Mouse (Mus musculus): Measurements from ENCODE around the gene 4930404H24Rik. TPM values are rescaled to one million over a fixed set of nuclear protein-coding genes. Genes with fewer than 3 reads are reported as not detected.
A peak's percentile ranks its signal among the peaks of the same experiment; 100 is the strongest.
"Not testable (repeated sequence)": the region's sequence is repeated elsewhere in the genome, so short reads cannot be mapped to it uniquely, and the experiment has no call there.

4930404H24Rik gene
- polyA plus RNA-seq, 1 experiment from 2014 or later, result not detected

DNA sequence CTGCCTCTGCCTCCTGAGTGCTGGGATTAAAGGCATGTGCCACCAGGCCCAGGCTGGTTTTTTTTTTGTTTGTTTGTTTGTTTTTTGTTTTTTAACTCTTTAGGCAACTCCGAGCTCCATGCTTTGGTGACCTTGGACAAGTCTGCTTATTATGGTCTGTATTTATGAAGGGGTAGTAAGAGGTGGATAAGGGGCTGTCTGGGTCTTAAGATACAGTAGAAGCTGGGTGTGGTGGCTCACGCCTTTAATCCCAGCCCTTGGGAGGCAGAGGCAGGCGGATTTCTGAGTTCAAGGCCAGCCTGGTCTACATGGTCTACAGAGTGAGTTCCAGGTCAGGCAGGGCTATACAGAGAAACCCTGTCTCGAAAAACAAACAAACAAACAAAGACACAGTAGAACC, 2.8 kb downstream of the 4930404H24Rik start:
- Histone ChIP-seq H3K4me2 (peak overlapping the region; percentile 98), H3K27ac (peak overlapping the region; percentile 99), H3K4me1 (replicated peaks) (peaks cover 94% of the 10 kb centered on the region), H3K9ac (peak overlapping the region; percentile 94; the same call in 1 of the 2 replicates)
- peak; percentile 80 for DNase-seq
- ATAC-seq (ENCODE audit: low read depth), result peak; percentile 69
- 17% methylated on average over 4 of the region's 4 CpGs for WGBS (ENCODE audit: insufficient replicate concordance)
- H3K9me3 ChIP-seq (replicated peaks); H3K4me3 ChIP-seq (replicated peaks); H3K27me3 ChIP-seq; H3K36me3 ChIP-seq: not testable (repeated sequence)

DNA sequence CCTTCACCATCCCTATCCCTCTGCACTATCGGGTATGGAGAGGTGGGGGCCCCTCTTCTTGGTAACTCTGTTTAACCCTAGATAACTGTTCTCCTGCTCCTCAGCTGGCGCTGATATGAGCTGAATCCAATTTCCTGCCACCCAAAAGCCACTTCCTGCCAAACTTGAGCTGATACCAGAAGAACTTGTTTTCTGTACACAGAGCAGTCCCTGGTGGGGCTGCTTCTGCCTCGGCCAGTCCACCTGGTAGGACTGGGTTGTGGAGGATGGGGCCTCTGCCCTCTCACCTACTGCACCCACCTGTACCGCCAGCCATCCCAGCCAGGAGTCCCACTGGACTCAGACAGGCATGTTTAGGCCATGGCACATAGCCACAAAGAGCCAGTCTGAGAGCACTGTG, 3.2 kb downstream of the 4930404H24Rik start:
- Histone ChIP-seq H3K4me3 (replicated peaks) (peak overlapping the region; percentile 15; the same call in 1 of the 2 replicates), H3K9ac (peak overlapping the region; percentile 72)
- no peak for DNase-seq

DNA sequence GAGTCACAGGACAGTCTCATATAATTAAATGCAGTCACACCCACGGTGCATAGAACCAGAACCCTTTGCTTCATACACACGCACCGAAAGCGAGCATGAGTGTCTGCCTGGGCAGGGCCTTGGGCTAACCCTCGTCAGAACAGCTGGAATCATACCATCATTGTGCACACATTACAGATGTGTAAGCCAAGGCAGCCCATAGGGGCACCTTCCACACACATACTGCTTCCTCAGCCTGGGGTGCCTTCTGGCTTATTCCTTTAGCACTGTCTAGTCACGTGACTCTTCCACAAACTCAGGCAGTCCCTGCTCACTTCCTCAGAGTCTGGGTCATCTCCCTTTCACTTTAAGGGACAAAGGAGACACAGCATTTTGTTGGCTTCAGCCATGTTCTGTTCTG, 3.7 kb downstream of the 4930404H24Rik start:
- H3K36me3 ChIP-seq, result no peaks in the 10 kb centered on the region
- H3K4me3 ChIP-seq (replicated peaks), result peak overlapping the region; percentile 15; the same call in 1 of the 2 replicates
- no peaks in the 10 kb centered on the region for H3K9me3 ChIP-seq (replicated peaks)
- H3K27ac ChIP-seq, result peak overlapping the region; percentile 99
- H3K27me3 ChIP-seq, result no peaks in the 10 kb centered on the region
- H3K4me1 ChIP-seq (replicated peaks), result peaks cover 94% of the 10 kb centered on the region
- no peak for DNase-seq
- peak overlapping the region; percentile 72 for H3K9ac ChIP-seq
- H3K4me2 ChIP-seq, result peak overlapping the region; percentile 98
- ATAC-seq (ENCODE audit: low read depth), result no peak
- 42% methylated on average over 6 of the region's 6 CpGs for WGBS (ENCODE audit: insufficient replicate concordance)

More for the DNA sequence above, 3.2 kb downstream of the 4930404H24Rik start:
- no peaks in the 10 kb centered on the region for H3K27me3 ChIP-seq
- no peaks in the 10 kb centered on the region for H3K9me3 ChIP-seq (replicated peaks)
- H3K36me3 ChIP-seq, result no peaks in the 10 kb centered on the region
- peaks cover 94% of the 10 kb centered on the region for H3K4me1 ChIP-seq (replicated peaks)
- peak overlapping the region; percentile 98 for H3K4me2 ChIP-seq
- H3K27ac ChIP-seq, result peak overlapping the region; percentile 99
- 13% methylated on average over 4 of the region's 4 CpGs for WGBS (ENCODE audit: insufficient replicate concordance)
- peak; percentile 82 for ATAC-seq (ENCODE audit: low read depth)

DNA sequence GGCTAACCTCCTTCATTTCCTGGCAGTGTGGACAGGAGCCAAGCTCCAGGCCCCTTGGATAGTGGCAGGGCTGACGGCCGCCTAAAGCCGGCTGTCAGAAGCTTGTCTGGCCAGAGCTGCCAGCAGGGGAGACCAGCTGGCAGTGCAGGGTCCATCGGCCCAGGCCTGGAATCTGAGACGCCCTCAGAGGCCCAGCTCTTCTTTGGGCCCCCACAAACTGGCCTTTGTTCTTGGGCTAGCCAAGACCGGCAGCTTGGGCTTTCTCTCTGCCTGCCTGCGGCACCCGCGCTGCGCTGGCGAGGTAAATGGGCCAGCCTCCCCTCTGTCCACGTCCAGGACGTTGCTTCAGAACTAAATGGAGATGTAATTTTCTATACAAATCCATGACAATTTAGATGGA, 4.3 kb downstream of the 4930404H24Rik start:
- no peak overlapping the region for H3K4me3 ChIP-seq (replicated peaks)
- no peak for DNase-seq
- ATAC-seq (ENCODE audit: low read depth), result no peak
- H3K27ac ChIP-seq, result peak overlapping the region; percentile 99
- WGBS (ENCODE audit: insufficient replicate concordance), result 77% methylated on average over 13 of the region's 13 CpGs
- H3K27me3 ChIP-seq, result no peaks in the 10 kb centered on the region
- no peaks in the 10 kb centered on the region for H3K36me3 ChIP-seq
- peaks cover 88% of the 10 kb centered on the region for H3K4me1 ChIP-seq (replicated peaks)
- H3K9me3 ChIP-seq (replicated peaks), result no peaks in the 10 kb centered on the region
- H3K9ac ChIP-seq, result peak overlapping the region; percentile 72
- H3K4me2 ChIP-seq, result no peak overlapping the region

DNA sequence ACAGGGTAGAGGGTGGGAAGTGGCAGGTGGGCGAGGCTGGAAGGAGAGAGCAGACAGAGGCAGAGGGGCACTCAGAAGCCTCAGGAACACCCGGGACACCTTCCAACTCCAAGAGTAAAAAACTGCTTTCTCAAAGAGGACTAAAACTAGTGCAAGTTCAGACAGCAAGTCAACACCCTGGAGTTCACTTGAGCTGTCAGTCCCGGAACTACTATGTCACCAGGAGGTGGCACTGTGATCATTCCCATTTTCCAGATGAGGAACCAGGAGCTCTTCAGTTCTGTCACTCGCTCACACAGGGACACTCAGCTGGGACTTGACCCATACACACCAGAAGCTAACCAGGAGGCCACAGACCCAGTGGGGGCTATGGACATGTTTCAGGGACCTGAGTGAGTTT, 6.6 kb downstream of the 4930404H24Rik start:
- Histone ChIP-seq H3K27me3 (no peaks in the 10 kb centered on the region), H3K27ac (peak overlapping the region; percentile 99), H3K4me3 (replicated peaks) (no peak overlapping the region), H3K9me3 (replicated peaks) (no peaks in the 10 kb centered on the region), H3K4me2 (no peak overlapping the region), H3K4me1 (replicated peaks) (peaks cover 72% of the 10 kb centered on the region), H3K9ac (0 out of 2 replicates have a peak overlapping the region, but pooled peaks have one; percentile 18), H3K36me3 (no peaks in the 10 kb centered on the region; the same call in 1 of the 2 replicates)
- DNase-seq, result peak; percentile 39
- 55% methylated on average over 4 of the region's 4 CpGs for WGBS (ENCODE audit: insufficient replicate concordance)
- ATAC-seq (ENCODE audit: low read depth), result no peak

DNA sequence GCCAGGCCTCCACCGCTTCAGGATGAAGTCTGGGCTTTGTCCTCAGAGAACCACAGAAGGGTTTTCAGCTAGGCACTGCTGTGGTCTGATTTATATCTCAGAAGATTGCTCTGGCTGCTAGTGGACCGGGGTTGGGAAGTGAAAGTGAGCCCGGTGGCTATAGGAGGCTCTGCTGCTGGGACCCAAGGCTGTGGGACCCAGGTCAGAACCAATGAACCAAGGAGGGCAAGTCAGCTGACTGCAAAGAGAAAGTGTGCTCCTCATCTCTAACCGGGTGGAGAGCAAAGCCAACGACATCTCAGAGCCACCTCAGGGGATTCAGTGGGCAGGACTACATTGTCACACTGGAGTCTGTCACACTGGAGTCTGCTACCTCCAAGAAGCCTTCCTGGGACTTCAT, 13.8 kb downstream of the 4930404H24Rik start:
- Histone ChIP-seq H3K36me3 (no peaks in the 10 kb centered on the region; the same call in 1 of the 2 replicates), H3K4me2 (no peak overlapping the region), H3K9me3 (replicated peaks) (no peaks in the 10 kb centered on the region), H3K9ac (no peak overlapping the region), H3K4me1 (replicated peaks) (peaks cover 63% of the 10 kb centered on the region), H3K27ac (peak overlapping the region; percentile 65; the same call in 1 of the 2 replicates), H3K27me3 (no peaks in the 10 kb centered on the region), H3K4me3 (replicated peaks) (no peak overlapping the region)
- DNase-seq (no peak), ATAC-seq (ENCODE audit: low read depth) (no peak)
- 63% methylated on average over 5 of the region's 5 CpGs for WGBS (ENCODE audit: insufficient replicate concordance)

DNA sequence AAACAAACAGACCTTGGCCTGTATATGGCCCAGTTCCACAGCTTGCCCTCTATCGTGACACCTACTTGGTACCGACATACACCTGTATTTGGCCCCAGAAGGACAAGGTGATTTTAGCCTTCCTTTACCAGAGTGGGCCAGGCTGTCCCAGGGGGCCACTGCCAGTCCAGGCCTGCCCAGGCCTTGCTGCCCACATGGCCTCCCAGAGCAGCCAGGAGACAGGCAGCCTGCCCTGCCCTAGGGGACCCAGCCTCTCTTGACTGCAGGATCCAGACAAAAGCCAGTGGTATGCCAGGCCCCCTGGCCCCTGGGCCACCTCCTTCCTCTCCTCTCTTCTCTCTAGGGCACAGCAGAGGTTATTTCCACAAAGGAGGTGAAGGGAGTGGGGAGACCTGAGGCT, 15.4 kb downstream of the 4930404H24Rik start:
- no peak overlapping the region for H3K9ac ChIP-seq
- WGBS (ENCODE audit: insufficient replicate concordance), result 100% methylated on average over 2 of the region's 2 CpGs
- ATAC-seq (ENCODE audit: low read depth) (no peak), DNase-seq (no peak)
- H3K27ac ChIP-seq, result peak overlapping the region; percentile 32; the same call in 1 of the 2 replicates
- no peaks in the 10 kb centered on the region for H3K36me3 ChIP-seq
- no peaks in the 10 kb centered on the region for H3K27me3 ChIP-seq
- H3K9me3 ChIP-seq (replicated peaks), result no peaks in the 10 kb centered on the region
- H3K4me3 ChIP-seq (replicated peaks), result no peak overlapping the region
- H3K4me1 ChIP-seq (replicated peaks), result peaks cover 79% of the 10 kb centered on the region
- H3K4me2 ChIP-seq, result no peak overlapping the region

DNA sequence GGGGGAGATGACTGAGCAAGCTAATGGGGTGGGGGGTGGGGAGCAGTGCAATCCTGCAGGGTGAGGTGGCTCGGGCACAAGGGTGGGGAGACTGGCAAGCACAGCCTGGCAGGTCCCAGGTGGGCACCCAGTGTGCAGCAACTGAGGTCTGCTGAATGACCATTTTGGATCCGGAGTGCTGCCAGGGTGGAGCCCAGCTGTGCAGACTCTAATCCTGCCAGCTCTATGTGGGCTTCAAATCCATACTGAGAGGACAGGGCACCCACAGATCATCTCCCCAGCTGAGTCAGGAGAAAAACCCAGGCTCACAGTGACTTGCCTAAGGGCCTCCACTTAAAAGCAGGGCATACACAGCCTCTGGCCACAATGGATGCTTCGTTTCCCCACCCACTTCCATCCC, 15.8 kb downstream of the 4930404H24Rik start:
- H3K27ac ChIP-seq, result peak overlapping the region; percentile 32; the same call in 1 of the 2 replicates
- no peak for ATAC-seq (ENCODE audit: low read depth)
- H3K36me3 ChIP-seq, result no peaks in the 10 kb centered on the region
- no peak overlapping the region for H3K4me3 ChIP-seq (replicated peaks)
- H3K27me3 ChIP-seq, result no peaks in the 10 kb centered on the region
- no peak overlapping the region for H3K9ac ChIP-seq
- WGBS (ENCODE audit: insufficient replicate concordance), result 69% methylated on average over 3 of the region's 3 CpGs
- peaks cover 84% of the 10 kb centered on the region for H3K4me1 ChIP-seq (replicated peaks)
- H3K9me3 ChIP-seq (replicated peaks), result no peaks in the 10 kb centered on the region
- no peak overlapping the region for H3K4me2 ChIP-seq
- DNase-seq, result no peak

DNA sequence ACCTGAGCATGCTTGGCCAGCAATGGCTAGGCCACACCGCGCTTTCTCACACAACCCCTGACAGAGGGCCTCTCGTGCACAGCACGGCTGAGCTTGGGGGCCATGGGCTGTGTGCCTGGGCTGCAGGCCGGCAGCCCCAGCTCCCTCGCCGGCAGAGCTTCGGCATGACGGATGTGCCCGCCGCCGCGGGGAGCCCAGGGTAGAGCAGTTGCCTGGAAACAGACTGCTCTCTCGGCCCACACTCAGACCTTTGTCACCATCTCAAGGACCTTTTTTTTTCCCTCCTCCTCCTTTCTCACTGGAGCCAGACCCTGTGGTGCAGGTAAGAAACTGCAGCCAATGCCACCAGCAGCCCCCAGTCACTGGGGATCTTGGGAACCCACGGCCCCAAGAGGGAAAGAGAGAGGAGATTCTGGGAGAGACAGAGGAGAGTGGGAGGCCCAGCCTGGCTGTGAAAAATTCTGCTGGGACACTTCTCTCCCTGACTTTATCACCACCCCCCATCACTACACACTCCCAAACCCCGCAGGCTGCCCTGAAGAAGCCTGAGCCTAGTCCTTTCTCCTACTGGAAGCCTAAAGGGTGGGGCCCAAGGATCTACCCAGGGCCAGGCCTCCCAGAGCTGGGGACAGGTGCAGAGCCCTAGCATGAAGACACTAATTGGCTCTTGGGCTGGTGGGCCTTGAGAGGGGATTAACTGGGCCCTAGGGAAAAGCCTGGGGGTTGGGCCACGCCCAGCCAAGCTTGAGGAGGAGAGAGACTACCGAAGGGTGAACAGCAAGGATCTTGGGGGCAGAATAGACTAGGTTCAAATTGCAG, 16.8 kb downstream of the 4930404H24Rik start:
- Histone ChIP-seq H3K4me2 (peak overlapping the region; percentile 7), H3K27ac (peak overlapping the region; percentile 53), H3K9ac (peak overlapping the region; percentile 50), H3K4me3 (replicated peaks) (no peak overlapping the region), H3K4me1 (replicated peaks) (peaks cover 87% of the 10 kb centered on the region), H3K9me3 (replicated peaks) (no peaks in the 10 kb centered on the region), H3K27me3 (no peaks in the 10 kb centered on the region), H3K36me3 (no peaks in the 10 kb centered on the region)
- no peak for DNase-seq
- WGBS (ENCODE audit: insufficient replicate concordance), result 38% methylated on average over 18 of the region's 18 CpGs
- peak; percentile 45; the same call in 1 of the 2 replicates for ATAC-seq (ENCODE audit: low read depth)

DNA sequence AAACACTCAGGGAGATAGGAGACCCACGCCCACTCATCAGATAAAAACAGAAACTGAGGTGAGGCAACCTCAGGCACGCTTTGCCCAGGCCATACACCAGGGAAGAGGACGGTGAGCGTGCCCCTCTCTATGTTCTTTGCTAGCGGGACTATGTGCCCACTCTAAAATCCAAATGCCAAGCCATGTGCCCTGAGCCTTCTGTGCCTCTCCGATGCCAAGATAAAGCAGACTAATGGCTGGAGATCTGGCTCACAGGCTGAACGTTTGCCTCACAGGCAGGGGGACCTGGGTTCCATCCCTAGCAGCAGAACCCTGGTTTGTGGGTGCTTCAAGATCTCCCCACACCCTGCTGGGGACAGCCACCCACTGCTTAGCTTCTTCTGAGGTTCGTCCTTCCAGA, 17.5 kb downstream of the 4930404H24Rik start:
- peak overlapping the region; percentile 53 for H3K27ac ChIP-seq
- H3K9me3 ChIP-seq (replicated peaks), result no peaks in the 10 kb centered on the region
- peak overlapping the region; percentile 7 for H3K4me2 ChIP-seq
- no peaks in the 10 kb centered on the region for H3K27me3 ChIP-seq
- WGBS (ENCODE audit: insufficient replicate concordance), result 57% methylated on average over 8 of the region's 8 CpGs
- ATAC-seq (ENCODE audit: low read depth) (0 out of 2 replicates have a peak, but pooled peaks have one; percentile 13), DNase-seq (no peak)
- no peak overlapping the region for H3K4me3 ChIP-seq (replicated peaks)
- peak overlapping the region; percentile 50; the same call in 1 of the 2 replicates for H3K9ac ChIP-seq
- no peaks in the 10 kb centered on the region for H3K36me3 ChIP-seq
- H3K4me1 ChIP-seq (replicated peaks), result peaks cover 87% of the 10 kb centered on the region

DNA sequence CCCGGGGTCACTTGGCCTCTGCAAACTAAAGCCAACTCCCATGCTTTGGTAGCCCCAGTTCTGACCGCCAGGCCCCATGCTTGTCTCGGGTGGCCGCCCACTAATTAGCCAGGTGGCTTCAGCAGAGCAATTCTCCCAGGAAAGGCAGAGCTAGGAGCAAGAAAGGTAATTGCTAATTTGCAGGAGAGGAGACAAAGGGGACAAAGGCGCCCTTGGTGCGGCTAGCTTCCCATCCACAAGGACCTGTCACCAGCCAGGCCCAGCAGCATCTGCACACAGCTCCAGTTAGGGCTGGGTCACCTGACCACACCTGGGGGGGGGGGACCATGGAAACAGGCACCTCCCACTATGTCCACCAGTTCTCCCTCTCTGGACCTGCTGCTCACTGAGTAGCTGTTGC, 19.0 kb downstream of the 4930404H24Rik start:
- H3K27ac ChIP-seq, result peak overlapping the region; percentile 16; the same call in 1 of the 2 replicates
- H3K36me3 ChIP-seq, result no peaks in the 10 kb centered on the region
- H3K9ac ChIP-seq, result no peak overlapping the region
- ATAC-seq (ENCODE audit: low read depth) (no peak), DNase-seq (no peak)
- no peaks in the 10 kb centered on the region for H3K27me3 ChIP-seq
- no peaks in the 10 kb centered on the region for H3K9me3 ChIP-seq (replicated peaks)
- no peak overlapping the region for H3K4me2 ChIP-seq
- peaks cover 87% of the 10 kb centered on the region for H3K4me1 ChIP-seq (replicated peaks)
- no peak overlapping the region for H3K4me3 ChIP-seq (replicated peaks)
- 81% methylated on average over 6 of the region's 6 CpGs for WGBS (ENCODE audit: insufficient replicate concordance)
